Mouse (Mus musculus): ENCODE results near the gene Zfyve19.

The Zfyve19 gene

GRCm38 (mm10) chr2:119250826-119251478 is 42.5 kb downstream of the Zfyve19 start:
- peak; percentile 77 to 95 for DNase-seq (ENCODE audit: low spot score in 2 of 2)

DNA sequence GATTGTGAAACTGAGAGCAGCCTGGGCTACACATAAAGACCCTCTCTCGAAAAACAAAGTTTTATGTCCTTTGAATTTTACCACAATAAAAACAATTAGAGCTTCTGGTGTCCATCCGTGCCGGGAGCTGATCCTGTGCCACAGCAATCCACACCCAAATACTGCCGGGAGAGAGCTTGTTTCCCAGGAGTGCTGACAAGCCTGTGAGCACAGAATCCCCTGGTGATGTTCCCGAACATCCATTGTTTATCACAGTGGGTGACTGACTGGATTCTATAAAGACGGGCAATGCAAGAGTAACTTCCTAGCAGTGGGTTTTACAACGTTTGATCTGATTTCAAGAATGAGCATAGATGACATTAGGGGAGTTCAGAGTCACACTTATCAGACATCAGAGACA is 46.6 kb downstream of the Zfyve19 start:
- no peak for DNase-seq (ENCODE audit: low spot score in 2 of 2)

GRCm38 (mm10) chr2:119260518-119260917 is 52.1 kb downstream of the Zfyve19 start:
- no peak for DNase-seq (ENCODE audit: low spot score in 2 of 2)

GRCm38 (mm10) chr2:119261326-119261725 is 52.9 kb downstream of the Zfyve19 start:
- DNase-seq (ENCODE audit: low spot score in 2 of 2): no peak

DNA sequence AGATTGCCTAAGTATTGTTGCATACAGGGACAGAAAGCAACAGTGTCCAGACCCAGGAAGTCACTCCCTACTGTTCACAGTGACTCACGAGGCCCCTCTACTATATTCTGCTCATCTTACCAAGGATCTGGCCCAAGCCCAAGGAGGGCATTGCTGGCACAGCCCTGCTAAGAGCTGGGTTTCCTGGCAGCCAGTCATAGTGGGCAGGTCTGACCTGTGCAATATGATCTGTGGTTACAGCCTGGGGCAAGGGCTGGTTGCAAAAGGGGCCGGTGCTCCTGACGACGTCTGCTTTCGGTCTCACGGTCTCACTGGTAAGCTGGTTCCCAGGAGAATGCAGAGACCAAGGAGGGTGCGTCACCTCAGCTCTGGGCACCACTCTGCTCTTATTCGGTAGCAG is 54.6 kb downstream of the Zfyve19 start:
- DNase-seq (ENCODE audit: low spot score in 2 of 2): no peak

GRCm38 (mm10) chr2:119263813-119264212 is 55.4 kb downstream of the Zfyve19 start:
- DNase-seq (ENCODE audit: low spot score in 2 of 2): no peak
